Mouse (Mus musculus) WW6 (cell line): ENCODE results near the gene Gtpbp3.

Experiments
- DNase-seq: peaks from one replicate; pipeline ENCODE4 v3.0.0-alpha.2; 2013; ENCODE audit warnings: low read depth, low spot score

Gtpbp3 gene

DNA sequence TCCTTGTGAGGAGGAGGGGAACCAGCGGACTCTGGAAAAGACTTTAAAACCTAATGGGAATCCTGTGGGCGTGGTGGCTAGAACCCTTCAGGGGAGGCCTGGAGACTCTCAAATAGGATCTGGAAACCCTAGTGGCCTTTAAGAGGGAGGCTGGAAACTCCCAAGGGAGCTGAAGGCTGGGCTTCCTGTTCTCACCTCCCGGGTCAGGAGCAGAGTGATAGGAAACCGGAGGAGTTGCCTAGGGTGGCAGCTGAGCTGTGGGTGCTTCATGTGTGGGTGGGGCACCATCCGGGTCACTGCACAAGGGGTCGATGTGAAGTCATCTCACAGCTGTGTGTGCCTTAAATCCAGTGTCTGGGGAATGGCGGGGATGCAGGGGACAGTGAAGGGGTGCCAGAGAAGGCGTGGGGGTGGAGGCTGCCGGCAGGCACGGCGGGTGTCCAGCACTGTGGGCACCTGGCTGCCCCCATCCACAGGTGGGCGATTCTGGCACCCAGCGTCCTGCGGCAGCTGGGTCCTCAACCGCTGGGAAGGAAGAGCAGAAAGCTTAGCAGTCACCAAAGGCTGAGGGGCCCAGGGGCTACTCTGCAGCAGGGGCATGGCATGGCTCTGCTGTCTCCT lies 10.1 kb downstream of the Gtpbp3 start:
- DNase-seq, result no peak

- no peak for DNase-seq
Measured at GRCm38 (mm10) chr8:71498816-71499690, 11.2 kb downstream of the Gtpbp3 start.

DNA sequence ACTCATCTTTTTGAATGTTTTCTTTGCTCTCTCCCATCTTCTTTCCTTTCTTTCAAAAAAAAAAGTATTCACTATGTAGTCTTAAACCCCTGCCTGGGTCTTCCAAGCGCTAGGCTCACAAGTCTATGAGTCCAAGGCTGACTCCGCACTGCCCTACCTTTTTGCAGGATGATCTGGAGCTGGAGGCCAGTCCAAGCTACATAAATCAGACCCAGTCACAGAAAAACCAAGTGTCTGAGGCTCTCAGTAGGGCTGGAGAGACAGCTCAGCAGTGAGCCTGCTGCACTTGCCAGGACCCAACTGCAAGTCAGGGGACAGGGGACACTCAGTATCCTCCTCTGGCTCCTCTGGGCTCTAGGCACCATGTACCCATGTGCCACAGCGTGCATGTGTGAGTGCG lies 16.4 kb downstream of the Gtpbp3 start:
- no peak for DNase-seq

- no peak for DNase-seq
Measured at GRCm38 (mm10) chr8:71505326-71505725, 17.4 kb downstream of the Gtpbp3 start.

- no peak for DNase-seq
Measured at GRCm38 (mm10) chr8:71505979-71506378, 18.1 kb downstream of the Gtpbp3 start.

- peak; percentile 94 for DNase-seq
Measured at GRCm38 (mm10) chr8:71507589-71508104, 19.7 kb downstream of the Gtpbp3 start.

- DNase-seq, result no peak
Measured at GRCm38 (mm10) chr8:71509316-71509715, 21.4 kb downstream of the Gtpbp3 start.

DNA sequence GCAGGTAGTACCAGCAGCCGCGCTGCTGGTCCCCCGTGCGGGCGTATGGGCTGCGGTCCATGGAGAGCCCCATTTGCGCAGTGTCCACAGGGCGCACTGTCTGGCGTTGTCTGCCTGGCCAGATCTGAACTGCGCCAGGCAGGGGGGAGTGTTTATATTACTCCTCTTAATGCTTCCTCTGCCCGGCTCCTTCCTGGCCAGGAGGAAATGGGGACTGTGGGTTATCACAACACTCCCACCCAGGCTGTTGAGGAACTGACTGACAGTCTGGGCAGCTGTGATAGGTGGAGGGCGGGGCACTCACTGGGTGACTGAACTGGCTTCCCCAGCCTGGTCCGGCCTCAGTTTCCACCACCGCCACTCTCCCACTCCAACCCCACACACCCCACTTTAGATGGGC lies 23.7 kb downstream of the Gtpbp3 start, which contains the start of gene Plvap:
Gene Plvap, minus strand, starts transcription at position 109 of the 400 bp plus-strand sequence.
- no peak for DNase-seq

DNA sequence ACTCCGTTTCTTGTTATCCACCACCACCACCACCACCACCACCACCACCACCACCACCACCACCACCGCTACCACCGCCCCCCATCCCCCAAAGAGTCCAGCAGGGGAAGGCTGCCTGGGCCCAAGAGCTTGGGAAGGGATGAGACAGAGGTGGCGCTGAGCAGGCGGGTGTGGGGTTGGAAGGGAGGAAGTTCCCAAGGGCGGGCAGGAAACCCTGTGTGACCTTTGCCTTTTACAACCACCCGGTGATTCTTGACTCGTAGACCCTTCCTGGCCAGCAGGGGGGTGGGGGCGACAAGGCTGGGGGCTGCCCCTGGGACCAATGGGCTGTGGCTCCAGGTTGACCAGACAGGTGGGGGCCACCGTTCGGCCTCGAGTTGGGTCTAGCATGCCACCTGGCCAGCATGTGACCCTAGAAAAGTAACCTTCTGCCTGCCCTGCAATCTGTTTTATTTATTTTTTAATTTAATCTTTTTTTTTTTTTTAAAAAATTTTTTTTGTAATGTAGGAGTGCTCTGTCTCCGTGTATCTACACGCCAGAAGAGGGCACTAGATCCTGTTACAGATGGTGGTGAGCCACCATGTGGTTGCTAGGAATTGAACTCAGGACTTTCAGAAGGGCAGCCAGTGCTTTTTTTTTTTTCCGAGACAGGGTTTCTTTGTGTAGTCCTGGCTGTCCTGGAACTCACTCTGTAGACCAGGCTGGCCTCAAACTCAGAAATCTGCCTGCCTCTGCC lies 25.3 kb downstream of the Gtpbp3 start:
- DNase-seq, result no peak

- no peak for DNase-seq
Measured at GRCm38 (mm10) chr8:71515043-71515442, 27.1 kb downstream of the Gtpbp3 start.

DNA sequence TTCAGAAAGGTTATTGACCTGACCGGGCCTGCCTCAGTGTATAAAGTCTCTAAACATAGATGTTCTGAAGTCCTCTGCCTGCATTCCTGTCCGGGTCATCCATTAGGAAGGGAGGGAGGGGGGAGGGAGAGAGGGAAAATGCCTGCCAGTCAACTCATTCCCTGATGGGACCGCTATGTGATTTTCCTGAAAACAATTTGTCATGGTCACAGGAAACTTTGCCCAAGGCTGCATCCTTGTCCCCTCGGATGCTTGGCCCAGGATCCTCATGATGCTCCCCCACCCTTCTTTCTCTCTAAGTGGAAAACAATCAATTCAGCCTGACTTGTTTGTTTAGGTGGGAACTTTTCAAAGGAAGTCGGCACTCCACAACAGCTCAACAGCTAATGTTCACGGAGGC lies 28.9 kb downstream of the Gtpbp3 start:
- no peak for DNase-seq

DNA sequence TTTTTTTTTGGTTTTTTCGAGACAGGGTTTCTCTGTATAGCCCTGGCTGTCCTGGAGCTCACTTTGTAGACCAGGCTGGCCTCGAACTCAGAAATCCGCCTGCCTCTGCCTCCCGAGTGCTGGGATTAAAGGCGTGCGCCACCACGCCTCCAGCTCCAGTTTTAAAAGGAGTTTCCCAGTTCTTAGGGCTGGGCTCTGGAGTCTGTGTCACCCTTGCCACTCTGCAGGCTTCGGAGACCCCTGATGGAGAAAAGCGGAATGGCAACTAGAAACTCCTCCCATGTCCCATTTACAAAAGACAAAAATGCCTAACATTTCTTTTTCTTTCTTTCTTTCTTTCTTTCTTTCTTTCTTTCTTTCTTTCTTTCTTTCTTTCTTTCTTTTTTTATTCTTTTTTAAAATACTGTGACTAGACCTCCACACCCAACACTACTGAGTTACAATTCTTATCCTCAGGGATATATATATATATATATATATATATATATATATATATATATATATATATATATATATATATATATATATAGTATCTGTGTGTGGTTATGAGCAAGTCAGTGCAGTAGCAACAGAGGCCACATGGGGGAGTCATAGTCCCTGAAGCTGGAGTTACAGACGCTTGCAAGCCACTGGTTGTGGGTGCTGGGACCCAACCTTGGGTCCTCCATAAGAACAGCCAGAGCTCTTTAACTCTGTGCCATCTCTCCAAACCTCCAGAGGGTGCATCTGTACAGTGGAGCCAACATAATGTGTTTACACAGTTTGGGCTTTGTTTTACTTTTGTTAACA lies 31.3 kb downstream of the Gtpbp3 start:
- DNase-seq, result peak; percentile 85

GRCm38 (mm10) chr8:71521634-71522033 lies 33.7 kb downstream of the Gtpbp3 start:
- DNase-seq, result peak; percentile 94

GRCm38 (mm10) chr8:71525226-71526050 lies 37.5 kb downstream of the Gtpbp3 start, which contains the start of gene Ccdc194:
TSS of gene Ccdc194 (minus strand) at chr8:71525711.
- DNase-seq, result no peak

DNA sequence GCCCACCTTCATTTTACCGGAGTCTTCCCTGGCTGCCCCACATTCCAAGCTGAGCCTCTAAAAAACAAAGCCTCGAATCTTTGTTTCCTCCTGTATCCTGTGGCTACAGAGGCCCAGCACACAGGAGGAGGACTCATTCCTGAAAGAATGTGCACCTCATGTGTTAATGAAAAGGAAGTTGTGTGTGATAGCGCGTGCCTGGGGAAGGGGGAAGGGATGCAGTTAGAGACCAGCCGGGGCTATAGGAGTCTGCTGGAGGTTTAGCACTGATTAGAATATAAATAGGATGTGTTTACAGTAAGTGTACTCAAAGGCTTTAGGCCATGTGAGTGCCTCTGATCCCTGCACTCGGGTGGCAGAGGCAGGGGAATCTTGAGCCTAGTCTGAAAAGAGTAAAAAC lies 38.4 kb downstream of the Gtpbp3 start:
- no peak for DNase-seq

- no peak for DNase-seq
Measured at GRCm38 (mm10) chr8:71527162-71527870, 39.4 kb downstream of the Gtpbp3 start.

DNA sequence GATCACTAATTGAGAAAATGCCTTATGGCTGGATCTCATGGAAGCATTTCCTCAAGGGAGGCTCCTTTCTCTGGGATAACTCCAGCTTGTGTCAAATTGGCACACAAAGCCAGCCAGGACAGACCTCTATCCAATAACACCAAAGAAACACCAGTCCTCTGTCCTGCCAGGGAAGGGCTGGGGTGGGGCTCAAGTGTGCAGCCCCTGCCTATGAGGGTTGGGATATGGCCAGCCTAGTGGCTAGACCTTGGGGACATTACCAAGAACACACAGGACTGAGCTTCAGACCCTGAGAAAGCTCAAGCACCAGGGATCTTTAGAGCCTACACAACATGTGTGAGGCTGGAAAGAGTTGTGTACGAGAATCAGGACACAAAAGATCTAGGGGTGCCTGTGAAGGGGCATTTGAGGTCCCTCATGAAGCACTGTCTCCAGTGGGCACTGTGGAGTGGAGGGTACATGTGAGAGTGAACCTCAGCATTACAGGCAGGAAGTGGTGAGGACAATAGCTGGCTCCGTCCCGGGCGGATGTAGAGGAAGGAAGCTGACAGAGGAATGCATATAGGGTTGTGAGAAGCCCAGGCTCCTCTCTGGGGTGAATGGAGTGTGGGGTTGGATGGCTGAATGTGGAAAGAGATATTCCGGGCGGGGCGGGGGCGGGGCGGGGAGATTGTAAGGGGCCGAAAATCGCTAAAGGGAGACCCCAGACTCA lies 40.6 kb downstream of the Gtpbp3 start:
- DNase-seq, result no peak

DNA sequence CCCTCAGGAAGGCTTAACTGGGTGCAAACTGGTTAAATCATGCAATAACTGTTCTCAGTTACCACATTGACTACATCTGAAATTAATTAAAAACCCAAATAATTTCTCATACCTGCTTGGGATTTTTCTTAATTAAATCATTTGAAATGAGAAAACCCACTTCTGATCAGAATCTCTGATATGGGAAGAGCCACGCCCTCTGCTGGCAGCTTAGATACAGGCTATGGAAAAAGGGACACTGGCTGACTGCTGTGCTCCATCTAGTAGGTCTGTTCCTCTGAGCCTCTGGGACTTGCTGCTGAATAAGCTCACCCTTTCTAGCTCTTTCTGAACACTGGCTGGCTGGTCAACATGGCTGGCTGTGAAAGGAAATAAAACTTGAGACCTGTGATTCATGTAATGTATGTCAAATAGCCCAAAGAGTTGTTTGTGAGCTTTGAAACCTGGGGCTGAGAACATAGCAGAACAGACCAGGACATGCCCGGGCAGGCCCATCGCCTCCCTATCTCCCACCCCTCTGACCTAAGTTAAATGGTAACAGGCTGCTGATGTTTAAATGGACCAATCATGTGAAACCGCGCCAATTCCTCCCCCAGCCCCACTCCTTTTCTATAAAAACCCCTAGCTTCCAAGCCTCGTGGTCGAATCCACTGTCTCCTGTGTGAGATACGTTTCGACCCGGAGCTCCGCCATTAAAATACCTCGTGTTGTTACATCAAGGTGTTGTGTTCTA lies 43.0 kb downstream of the Gtpbp3 start:
- peak; percentile 68 for DNase-seq
